Mouse (Mus musculus) MEL (cell line): ENCODE measurements around the gene Ermard.

Experiments used
- BHLHE40 ChIP-seq: IDR thresholded peaks from 2 replicates; pipeline ENCODE4 v1.6.1; 2012; ENCODE audit warnings: low read depth, mild to moderate bottlenecking, inconsistent platforms, low read length, improper control_type of control experiment, borderline replicate concordance
- CHD1 ChIP-seq: IDR thresholded peaks from 2 replicates; pipeline ENCODE4 v1.6.1; 2012; ENCODE audit warnings: low read depth, mild to moderate bottlenecking, inconsistent platforms, low read length, improper control_type of control experiment
- CTCF ChIP-seq, 3 experiments: IDR thresholded peaks in 2 of 3; conservative IDR thresholded peaks in 1 of 3; 2 replicates each; pipeline ENCODE4 v1.5.1; 2011 to 2012; ENCODE audit warnings: low read length in 3 of 3, low read depth in 2 of 3, mild to moderate bottlenecking in 2 of 3, improper control_type of control experiment in 1 of 3, inconsistent platforms in 1 of 3, mixed read lengths in 1 of 3, moderate library complexity in 1 of 3; ENCODE audit not compliant: control insufficient read depth in 1 of 3, insufficient read depth in 1 of 3, poor library complexity in 1 of 3, severe bottlenecking in 1 of 3
- GATA1 ChIP-seq: IDR thresholded peaks from 2 replicates; pipeline ENCODE4 v1.6.1; 2011; ENCODE audit warnings: low read depth, low read length, improper control_type of control experiment
- HCFC1 ChIP-seq: IDR thresholded peaks from 2 replicates; pipeline ENCODE4 v1.6.1; 2012; ENCODE audit warnings: low read depth, mild to moderate bottlenecking, inconsistent platforms, low read length, improper control_type of control experiment, moderate library complexity
- JUND ChIP-seq: IDR thresholded peaks from 2 replicates; pipeline ENCODE4 v1.6.1; 2011; ENCODE audit warnings: low read depth, mild to moderate bottlenecking, improper control_type of control experiment, low read length
- MXI1 ChIP-seq: IDR thresholded peaks from 2 replicates; pipeline ENCODE4 v1.6.1; 2011; ENCODE audit warnings: mild to moderate bottlenecking, low read depth, low read length, improper control_type of control experiment
- POLR2AphosphoS5 ChIP-seq: IDR thresholded peaks from 2 replicates; pipeline ENCODE4 v1.6.1; 2012; ENCODE audit warnings: low read depth, borderline replicate concordance, mild to moderate bottlenecking, inconsistent platforms, low read length, moderate library complexity, mixed read lengths
- RCOR1 ChIP-seq: IDR thresholded peaks from 2 replicates; pipeline ENCODE4 v1.6.1; 2012; ENCODE audit warnings: low read depth, mild to moderate bottlenecking, inconsistent platforms, low read length, improper control_type of control experiment
- TAL1 ChIP-seq: IDR thresholded peaks from 2 replicates; pipeline ENCODE4 v1.6.1; 2012; ENCODE audit warnings: mild to moderate bottlenecking, inconsistent platforms, low read length, moderate library complexity, mixed read lengths
- TCF12 ChIP-seq: IDR thresholded peaks from 2 replicates; pipeline ENCODE4 v1.6.1; 2014; ENCODE audit warnings: low read depth, mild to moderate bottlenecking, inconsistent platforms, low read length, improper control_type of control experiment, moderate library complexity
- USF1 ChIP-seq: IDR thresholded peaks from 2 replicates; pipeline ENCODE4 v1.6.1; 2014; ENCODE audit warnings: low read depth, mild to moderate bottlenecking, inconsistent platforms, low read length, improper control_type of control experiment, moderate library complexity
- USF2 ChIP-seq, 2 experiments: IDR thresholded peaks; 2 replicates each; pipeline ENCODE4 v1.6.1; 2011 to 2012; ENCODE audit warnings: improper control_type of control experiment in 2 of 2, low read length in 2 of 2, borderline replicate concordance in 1 of 2, inconsistent platforms in 1 of 2, low read depth in 1 of 2, mild to moderate bottlenecking in 1 of 2; ENCODE audit not compliant: insufficient read depth in 1 of 2

GRCm38 (mm10) chr17:15098677-15099076 is 57.7 kb downstream of the Ermard start:
- TF ChIP-seq MXI1 (no peak), CTCF (IDR thresholded peaks at IDR 0.05 in 2 of 3, conservative IDR thresholded peaks at IDR 0.05 in 1 of 3; ENCODE audit: control insufficient read depth in 1 of 3, insufficient read depth in 1 of 3, low read depth in 2 of 3, low read length in 3 of 3, poor library complexity in 1 of 3, severe bottlenecking in 1 of 3) (no peak), JUND (no peak), RCOR1 (no peak), USF1 (no peak), TCF12 (no peak), CHD1 (no peak), GATA1 (no peak), HCFC1 (no peak), POLR2AphosphoS5 (no peak), TAL1 (no peak), BHLHE40 (no peak), USF2 (IDR thresholded peaks at IDR 0.05; ENCODE audit: borderline replicate concordance in 1 of 2, insufficient read depth in 1 of 2, low read depth in 1 of 2, low read length in 2 of 2) (no peak)
